Mouse (Mus musculus) embryonic fibroblast, embryonic 13.5 days (primary cell): Measurements from ENCODE around the gene Ciao2a.

Experiments used
- CTCF ChIP-seq: IDR thresholded peaks from 2 replicates; pipeline ENCODE4 v1.5.1; 2011; ENCODE audit warnings: mild to moderate bottlenecking, control low read depth, low read length, moderate library complexity, borderline replicate concordance; ENCODE audit not compliant: insufficient read depth
- POLR2A ChIP-seq: IDR thresholded peaks from 2 replicates; pipeline ENCODE4 v1.6.1; 2011; ENCODE audit warnings: low read depth, mild to moderate bottlenecking, control low read depth, low read length, moderate library complexity

DNA sequence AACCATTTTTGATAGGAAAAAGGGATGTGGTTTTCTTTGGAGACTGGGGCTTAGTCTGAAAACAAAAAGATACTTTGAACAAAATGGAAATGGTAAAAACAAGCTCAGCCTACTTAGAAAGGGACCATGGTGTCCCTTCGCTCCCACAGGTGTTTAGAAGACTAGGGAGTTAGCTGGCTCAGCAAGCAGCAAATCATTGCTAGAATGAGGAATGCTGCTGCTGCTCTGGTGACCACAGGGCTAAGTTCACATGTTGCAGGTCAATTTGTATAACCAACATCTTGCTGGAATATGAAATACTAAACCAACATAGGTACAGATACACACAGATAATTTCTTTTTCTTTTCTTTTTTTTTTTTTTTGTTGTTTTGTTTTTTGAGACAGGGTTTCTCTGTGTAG lies 16.8 kb upstream of the Ciao2a start:
- TF ChIP-seq CTCF = no peak
- no peak for TF ChIP-seq POLR2A
